Mouse (Mus musculus) lung, postnatal 36 days (tissue): ENCODE measurements around the gene Olfr923.
"Not testable (repeated sequence)": the region's sequence is repeated elsewhere in the genome, so short reads cannot be mapped to it uniquely, and the experiment has no call there.

Experiments used
- DNase-seq: peaks from one replicate; pipeline ENCODE4 v3.0.0; 2022; ENCODE audit warnings: mixed read lengths

The Olfr923 gene

GRCm38 (mm10) chr9:38826245-38826644 lies at the start of gene Olfr923:
TSS of gene Olfr923 (plus strand) at chr9:38826545.
- DNase-seq, result no peak

GRCm38 (mm10) chr9:38792689-38793088 lies 33.7 kb upstream of the Olfr923 start:
- DNase-seq, result no peak

- no peak for DNase-seq
Observed at GRCm38 (mm10) chr9:38805696-38806095, 20.6 kb upstream of the Olfr923 start.

GRCm38 (mm10) chr9:38814314-38814713 lies 12.0 kb upstream of the Olfr923 start, which contains the start of gene Olfr922:
TSS of gene Olfr922 (plus strand) at chr9:38814614.
- no peak for DNase-seq

- DNase-seq, result no peak
Observed at GRCm38 (mm10) chr9:38815458-38815986, 10.8 kb upstream of the Olfr923 start.

GRCm38 (mm10) chr9:38833027-38833426 lies 6.7 kb downstream of the Olfr923 start:
- no peak for DNase-seq

GRCm38 (mm10) chr9:38844149-38844548 lies 17.8 kb downstream of the Olfr923 start, which contains the start of gene Olfr924:
TSS of gene Olfr924 (plus strand) at chr9:38844449.
- no peak for DNase-seq

- DNase-seq, result no peak
Observed at GRCm38 (mm10) chr9:38854760-38855159, 28.4 kb downstream of the Olfr923 start, which contains the start of gene Olfr26. TSS of gene Olfr26 (plus strand) at chr9:38855060.

GRCm38 (mm10) chr9:38874880-38875279 lies 48.5 kb downstream of the Olfr923 start:
- not testable (repeated sequence) for DNase-seq

- no peak for DNase-seq
Observed at GRCm38 (mm10) chr9:38876826-38877225, 50.5 kb downstream of the Olfr923 start, which contains the start of gene Olfr926. TSS of gene Olfr926 (plus strand) at chr9:38877126.
